Mouse (Mus musculus) spleen, adult 18-20 months (tissue): ENCODE results near the gene Gm10337.

Source experiments
- DNase-seq, 2 experiments: peaks; one replicate each; pipeline ENCODE4 v3.0.0; 2022; ENCODE audit warnings: mixed read lengths in 2 of 2

The Gm10337 gene

DNA sequence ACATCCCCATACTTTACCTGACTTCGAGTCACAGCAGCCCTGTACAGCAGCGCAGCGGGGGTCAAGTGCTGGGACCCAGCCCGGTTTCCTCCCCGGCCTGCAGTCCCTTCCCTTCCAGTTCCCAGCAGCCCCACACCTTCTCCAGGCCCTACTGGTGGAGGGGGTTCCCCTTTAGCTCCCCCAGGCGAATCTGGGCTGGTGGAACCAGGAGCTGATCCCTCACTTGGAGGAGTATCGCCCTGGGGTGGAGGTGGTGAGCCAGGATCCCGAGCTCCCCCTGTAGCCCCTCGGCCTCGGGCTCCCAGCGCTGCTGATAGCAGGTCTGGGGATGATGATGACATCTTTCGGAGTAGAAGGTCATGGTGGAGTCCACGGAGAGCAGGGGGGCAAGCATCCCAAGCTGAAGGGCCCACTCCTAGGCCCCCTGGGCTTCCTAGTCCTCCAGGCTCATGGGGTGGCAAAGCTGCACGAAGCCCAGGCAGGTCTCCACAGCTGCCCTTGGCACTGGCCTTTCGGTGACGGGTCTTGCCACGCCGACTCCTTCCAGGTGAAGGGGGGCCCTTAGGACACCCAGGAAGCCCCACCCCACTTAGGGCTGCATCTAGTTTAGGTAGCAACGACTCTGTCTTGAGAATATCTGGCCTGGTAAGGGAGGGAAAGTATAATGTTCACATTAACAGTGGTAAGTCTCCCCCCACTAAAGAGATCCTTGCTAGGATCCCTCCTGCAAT, 2.3 kb upstream of the Gm10337 start:
- DNase-seq = no peak

DNA sequence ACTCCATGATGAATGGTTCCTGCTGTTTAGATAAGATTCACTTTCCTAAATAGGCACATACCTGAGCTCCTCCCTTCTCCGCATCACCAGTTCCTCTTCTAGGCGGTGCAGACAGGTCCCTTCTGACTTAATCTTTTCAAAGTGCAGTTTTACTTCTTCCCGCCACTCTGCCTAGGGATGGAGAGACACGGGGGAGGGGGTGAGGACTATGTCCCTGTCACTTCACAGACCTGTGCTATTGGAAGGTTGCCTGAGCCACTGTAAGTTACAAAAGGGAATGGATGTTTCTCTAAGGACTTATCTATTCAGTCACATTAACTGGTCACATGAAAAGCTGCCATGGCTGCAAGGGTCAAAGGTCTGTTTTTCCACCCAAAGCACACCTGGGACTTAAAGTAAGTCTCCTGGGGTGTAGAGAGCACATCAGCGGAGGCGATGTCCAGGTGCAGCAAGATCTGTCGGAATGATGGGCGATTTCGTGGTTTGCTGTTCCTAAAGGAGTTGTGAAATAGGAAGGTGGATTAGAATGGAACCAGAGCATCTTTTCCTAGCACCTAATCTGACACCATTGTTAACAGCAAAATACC, 1.2 kb upstream of the Gm10337 start:
- DNase-seq = no peak

DNA sequence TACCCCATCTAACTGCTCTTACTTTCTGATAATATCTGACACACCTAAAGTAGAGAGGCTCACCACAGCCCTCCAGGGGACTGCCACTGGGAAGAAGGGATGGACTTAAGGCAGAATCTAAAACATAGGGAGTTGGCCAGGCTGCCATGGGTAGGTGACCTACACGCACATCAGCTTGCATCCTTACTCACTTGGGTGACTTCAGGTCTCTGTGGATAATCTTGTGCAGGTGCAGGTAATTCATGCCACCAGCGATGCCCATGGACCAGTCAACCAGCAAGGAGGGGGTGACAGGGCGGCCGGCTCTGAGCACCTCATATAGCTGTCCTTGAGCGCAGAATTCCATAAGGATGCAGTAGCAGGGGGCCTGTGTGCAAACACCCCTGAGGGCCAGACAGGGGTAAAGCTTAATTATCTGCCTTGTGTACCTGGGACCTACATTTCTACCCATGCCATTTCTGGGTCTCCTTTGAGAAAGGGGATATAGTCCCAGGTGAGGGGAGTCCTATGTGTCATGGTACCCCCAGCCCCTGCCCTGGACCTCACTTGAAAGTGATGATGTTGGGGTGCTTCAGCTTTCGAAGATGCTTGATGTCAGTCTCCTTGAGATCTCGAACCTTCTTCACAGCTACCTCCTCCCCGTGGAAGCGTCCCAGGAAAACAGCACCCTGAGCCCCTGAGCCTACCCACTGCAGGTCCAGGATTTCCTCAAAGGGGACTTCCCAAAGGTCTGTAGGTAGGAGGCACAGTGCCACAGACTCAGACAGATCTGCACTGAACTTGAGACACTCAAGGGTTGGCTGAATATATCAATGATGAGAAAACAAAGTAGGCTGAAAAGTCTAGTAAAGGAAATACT, 631 bp downstream of the Gm10337 start:
- no peak for DNase-seq

GRCm38 (mm10) chr15:102505073-102505769, 1.7 kb downstream of the Gm10337 start:
- no peak for DNase-seq

GRCm38 (mm10) chr15:102505770-102506463, 2.4 kb downstream of the Gm10337 start:
- DNase-seq = no peak

- DNase-seq = no peak
Observed at GRCm38 (mm10) chr15:102506464-102506830, 2.9 kb downstream of the Gm10337 start.

DNA sequence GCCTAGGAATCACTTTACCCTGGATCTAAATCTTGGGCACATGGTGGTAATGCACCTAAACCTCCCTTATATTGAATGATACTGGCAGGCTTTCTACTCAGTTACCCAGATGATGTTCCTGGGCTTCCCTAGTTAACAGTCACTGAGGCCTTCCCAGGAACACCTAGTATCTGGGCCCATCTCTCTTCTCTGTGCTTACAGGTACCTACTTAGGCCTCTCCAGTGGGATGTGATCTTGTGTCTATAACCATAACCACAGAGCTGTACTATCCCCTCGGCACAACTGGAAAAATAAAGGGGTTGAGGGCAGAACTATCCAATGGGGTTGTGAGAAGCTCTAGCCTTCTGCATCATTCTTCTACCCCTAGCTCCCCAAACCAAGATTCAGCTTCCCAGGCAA, 3.3 kb downstream of the Gm10337 start:
- no peak for DNase-seq

DNA sequence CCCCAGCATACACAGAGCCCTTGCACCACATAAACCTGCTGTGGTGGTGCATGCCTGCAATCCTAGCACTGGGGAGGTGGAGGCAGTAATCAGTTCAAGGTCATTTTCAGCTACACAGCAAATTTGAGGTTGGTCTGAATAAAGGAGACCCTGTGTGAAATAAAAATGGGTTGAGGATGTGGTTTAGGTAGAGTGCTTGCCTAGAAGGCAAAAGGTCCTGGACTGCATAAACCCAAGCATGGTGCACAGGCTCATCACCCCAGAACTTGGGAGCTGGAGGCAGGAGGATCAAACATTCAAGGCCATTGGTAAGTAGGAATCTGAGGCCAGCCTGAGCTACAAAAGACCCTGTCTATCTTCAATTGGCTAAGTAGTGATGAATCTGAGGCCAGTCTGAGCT, 4.0 kb downstream of the Gm10337 start:
- DNase-seq = no peak

GRCm38 (mm10) chr15:102508336-102508735, 4.8 kb downstream of the Gm10337 start:
- DNase-seq = no peak

DNA sequence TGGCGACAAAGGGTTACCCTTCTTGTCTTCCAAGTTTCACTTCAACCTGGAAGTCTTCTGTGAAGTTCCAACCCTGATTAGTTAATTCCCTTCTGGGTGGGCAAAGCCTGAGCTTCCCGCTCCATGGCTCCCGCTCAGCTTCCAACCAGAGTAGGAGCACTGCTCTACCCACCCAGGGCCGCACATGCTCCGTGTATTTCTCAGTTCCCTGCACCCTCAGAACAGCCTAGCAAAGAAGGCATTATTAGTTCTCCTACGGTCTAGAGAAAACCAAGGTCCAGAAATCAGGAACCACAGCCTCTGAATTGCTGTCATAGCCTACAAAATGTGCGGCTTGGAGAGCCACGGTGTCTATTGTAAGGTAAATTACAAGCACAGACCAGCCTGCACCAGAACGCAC, 6.6 kb downstream of the Gm10337 start:
- DNase-seq = no peak

GRCm38 (mm10) chr15:102510590-102511284, 7.2 kb downstream of the Gm10337 start:
- peak; percentile 62 to 74 for DNase-seq

- no peak for DNase-seq
Observed at GRCm38 (mm10) chr15:102511285-102511833, 7.8 kb downstream of the Gm10337 start.

- DNase-seq = no peak
Observed at GRCm38 (mm10) chr15:102512010-102512409, 8.5 kb downstream of the Gm10337 start.

- no peak for DNase-seq
Observed at GRCm38 (mm10) chr15:102512471-102512870, 8.9 kb downstream of the Gm10337 start.

- no peak for DNase-seq
Observed at GRCm38 (mm10) chr15:102513004-102513403, 9.5 kb downstream of the Gm10337 start.

GRCm38 (mm10) chr15:102515261-102515660, 11.7 kb downstream of the Gm10337 start:
- no peak for DNase-seq

DNA sequence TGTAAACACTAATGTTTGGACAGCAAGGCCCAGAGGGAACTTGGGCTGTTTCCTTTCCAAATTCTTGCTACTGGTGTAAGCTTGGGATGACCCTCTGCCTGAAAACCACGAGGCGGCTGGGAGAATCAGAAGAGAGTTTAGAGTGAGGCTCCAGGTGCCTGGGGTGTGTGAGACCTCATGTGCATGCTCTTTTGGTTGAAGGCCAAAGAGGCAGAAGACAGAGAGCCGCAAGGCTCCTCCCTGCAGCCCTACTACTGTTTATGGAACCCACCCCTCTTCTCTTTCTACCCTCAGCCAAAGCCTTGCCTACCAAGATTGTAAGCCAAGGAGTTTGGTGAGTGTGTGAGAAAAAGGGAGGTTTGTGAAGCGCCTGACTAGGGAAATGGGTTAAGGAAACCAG, 12.3 kb downstream of the Gm10337 start:
- no peak for DNase-seq

- DNase-seq = no peak
Observed at GRCm38 (mm10) chr15:102516293-102516692, 12.8 kb downstream of the Gm10337 start.

- peak; percentile 44 to 57 for DNase-seq
Observed at GRCm38 (mm10) chr15:102516728-102517404, 13.3 kb downstream of the Gm10337 start, which contains the start of gene Map3k12. Map3k12 (minus strand) TSS chr15:102517064.

- DNase-seq = no peak
Observed at GRCm38 (mm10) chr15:102517631-102517975, 14.1 kb downstream of the Gm10337 start.
